Mouse (Mus musculus) cerebellum, adult 2 months (tissue): ENCODE data around the gene Foxp1.

Experiments
- CTCF ChIP-seq: fragments of 200-500 bp; IDR thresholded peaks from 2 replicates; pipeline ENCODE4 v1.5.1; 2011; ENCODE audit warnings: low read depth, mild to moderate bottlenecking, control low read depth, low read length, moderate library complexity, borderline replicate concordance; ENCODE audit not compliant: insufficient read depth
- POLR2A ChIP-seq: fragments of 200-500 bp; IDR thresholded peaks from 2 replicates; pipeline ENCODE4 v1.6.1; 2011; ENCODE audit warnings: low read length, control low read depth, borderline replicate concordance; ENCODE audit not compliant: insufficient read depth

DNA sequence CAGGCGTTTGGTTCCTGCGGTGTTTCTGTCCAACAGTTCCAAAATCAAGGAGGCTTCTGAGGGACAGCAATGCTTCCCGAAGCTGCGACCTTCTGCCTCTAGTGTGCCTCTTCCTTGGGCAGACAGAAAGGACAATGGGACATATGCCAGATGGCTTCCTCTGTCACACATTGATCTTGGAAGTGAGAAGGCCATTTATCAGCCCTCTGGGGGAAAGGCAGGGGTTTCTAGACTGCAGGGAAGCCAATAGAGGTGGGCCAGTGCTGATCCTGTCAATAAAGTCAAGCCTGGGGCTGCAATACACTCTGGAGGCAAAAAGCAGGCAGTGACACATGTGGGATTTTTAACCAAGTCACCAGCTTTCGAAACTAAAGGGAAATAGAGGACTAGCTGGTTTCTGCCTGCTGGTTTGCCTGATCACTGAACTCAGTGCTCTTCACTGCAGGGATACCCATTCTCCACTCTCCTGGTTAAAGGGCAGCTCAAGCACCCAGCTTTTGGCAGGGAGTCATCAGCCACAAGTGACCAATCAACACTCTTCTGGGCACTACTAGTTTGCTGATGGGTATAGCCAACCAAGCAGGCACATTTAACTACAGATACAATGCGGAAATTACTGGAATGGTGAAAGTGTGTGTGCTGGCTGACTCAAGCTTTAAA is 315.2 kb downstream of the Foxp1 start:
- TF ChIP-seq POLR2A = no peak
- no peak for TF ChIP-seq CTCF
